25 mouse cellular contexts compared by ENCODE assay signal in the genomic region with DNA sequence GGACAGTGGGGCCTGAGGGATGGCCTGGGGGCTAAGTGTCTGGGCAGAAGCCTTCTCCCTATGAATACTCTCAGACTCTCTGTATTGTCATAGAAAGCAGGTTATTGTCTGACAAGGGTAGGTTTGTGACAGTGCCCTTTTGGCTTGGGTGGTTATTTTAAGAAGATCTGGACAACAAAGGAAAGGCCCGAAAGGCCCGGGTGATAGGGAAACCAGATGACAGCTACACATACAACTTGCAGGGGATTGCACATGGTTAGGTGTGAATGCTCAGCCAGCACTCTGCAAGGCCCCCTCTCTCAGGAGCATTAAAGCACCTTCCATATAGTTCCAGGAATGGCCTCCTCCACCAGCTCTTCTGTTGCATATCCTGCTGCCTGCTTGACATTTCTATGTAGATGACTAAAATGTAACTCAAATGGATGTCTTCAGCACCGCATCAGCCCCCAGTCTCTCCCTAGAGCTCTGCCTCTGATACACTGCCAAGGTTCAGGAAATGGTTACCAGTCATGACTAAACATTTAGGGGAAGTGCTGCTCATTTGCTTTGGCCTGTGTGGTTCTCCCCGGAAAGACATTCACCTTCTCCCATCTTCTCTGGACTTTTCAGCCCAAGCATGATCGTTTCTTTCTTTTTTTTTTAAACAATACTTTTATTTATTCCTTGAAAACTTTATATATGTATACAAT.
A peak's percentile ranks its signal among the peaks of the same experiment; 100 is the strongest.
DNase-seq lines count a peak whose midpoint lies in the region; ATAC-seq lines count a peak whose summit lies in the region.
"Had no signal": no experiment of that assay in that cellular context is flagged by ENCODE, and none has a peak within 500 bp of the region (broad histone marks: within the 10 kb centered on the region; RNA-seq: fewer than 3 reads in every experiment).

No protein-coding gene starts in this region.

- no peak overlapping the region for H3K27ac ChIP-seq in midbrain, embryonic 11.5 days (ENCODE audit: low read depth, low read length)
- no peak overlapping the region for H3K27ac ChIP-seq in midbrain, embryonic 15.5 days
- H3K27ac ChIP-seq: embryonic facial prominence, embryonic 13.5 days; forebrain, embryonic 12.5 days; heart, embryonic 10.5 days; heart, embryonic 15.5 days; hindbrain, embryonic 13.5 days; hindbrain, postnatal 0 days had no signal

- no peaks in the 10 kb centered on the region for H3K27me3 ChIP-seq in midbrain, embryonic 11.5 days (ENCODE audit: control insufficient read depth, insufficient read depth, low read length)
- no peaks in the 10 kb centered on the region for H3K27me3 ChIP-seq in midbrain, embryonic 15.5 days (replicated peaks)
- H3K27me3 ChIP-seq: embryonic facial prominence, embryonic 13.5 days; forebrain, embryonic 12.5 days; heart, embryonic 15.5 days; hindbrain, embryonic 13.5 days; Patski had no signal

- DNase-seq in midbrain, embryonic 11.5 days (ENCODE audit: low spot score, missing footprints), result peak; percentile 61
- no peak for DNase-seq in spleen, postnatal 14 days (ENCODE audit: low spot score in 2 of 2)
- DNase-seq in retina, embryonic 14.5 days (ENCODE audit: low spot score), result no peak
- DNase-seq in heart, adult 8-10 months (ENCODE audit: low spot score), result no peak
- DNase-seq: adrenal gland, adult 2 months; adrenal gland, postnatal 25 days; cerebellum, adult 11 months; cerebellum, adult 8-10 months; cerebellum, postnatal 14 days; forebrain, postnatal 0 days; gastrocnemius, postnatal 14 days; heart, postnatal 36 days; kidney, adult 2 months had no signal

- H3K4me3 ChIP-seq in midbrain, embryonic 11.5 days (ENCODE audit: low read depth, low read length), result no peak overlapping the region
- no peak overlapping the region for H3K4me3 ChIP-seq in midbrain, embryonic 15.5 days
- H3K4me3 ChIP-seq: embryonic facial prominence, embryonic 13.5 days; forebrain, embryonic 12.5 days; heart, embryonic 10.5 days; heart, embryonic 15.5 days; hindbrain, embryonic 13.5 days had no signal

- WGBS in midbrain, embryonic 11.5 days, result 91% methylated on average over 5 of the region's 5 CpGs
- WGBS in midbrain, embryonic 15.5 days, result 91% methylated on average over 5 of the region's 5 CpGs

- no peaks in the 10 kb centered on the region for H3K36me3 ChIP-seq in midbrain, embryonic 11.5 days (ENCODE audit: control insufficient read depth, insufficient read depth, low read length)
- H3K36me3 ChIP-seq in midbrain, embryonic 15.5 days (replicated peaks), result no peaks in the 10 kb centered on the region
- H3K36me3 ChIP-seq: embryonic facial prominence, embryonic 13.5 days; forebrain, embryonic 12.5 days; heart, embryonic 10.5 days; heart, embryonic 15.5 days; hindbrain, embryonic 13.5 days had no signal

- no peak for ATAC-seq in midbrain, embryonic 11.5 days (ENCODE audit: low FRiP score)
- no peak for ATAC-seq in midbrain, embryonic 15.5 days (replicated peaks)
- peak; percentile 86 for ATAC-seq in CD4-positive, CD25-positive, alpha-beta regulatory T cell, adult 4 months
- peak; percentile 71 for ATAC-seq in common myeloid progenitor, adult 5-6 weeks (replicated peaks; ENCODE audit: low read depth, poor library complexity, severe bottlenecking)
- peak; percentile 88 for ATAC-seq in inflammation-experienced regulatory T-cells, adult 6 months
- ATAC-seq: forebrain, postnatal 0 days; hindbrain, postnatal 0 days; intestine, embryonic 16.5 days; Patski had no signal

- no peak overlapping the region for H3K9ac ChIP-seq in midbrain, embryonic 11.5 days (ENCODE audit: low read length)
- H3K9ac ChIP-seq in midbrain, embryonic 15.5 days, result no peak overlapping the region
- H3K9ac ChIP-seq: embryonic facial prominence, embryonic 13.5 days; forebrain, embryonic 12.5 days; forebrain, postnatal 0 days; heart, embryonic 15.5 days; hindbrain, embryonic 13.5 days had no signal

- H3K4me2 ChIP-seq in midbrain, embryonic 11.5 days, result no peak overlapping the region
- no peak overlapping the region for H3K4me2 ChIP-seq in midbrain, embryonic 15.5 days
- H3K4me2 ChIP-seq: embryonic facial prominence, embryonic 13.5 days; forebrain, embryonic 12.5 days; heart, embryonic 15.5 days; hindbrain, embryonic 13.5 days had no signal

- H3K9me3 ChIP-seq in midbrain, embryonic 11.5 days (ENCODE audit: control insufficient read depth, low read length), result no peaks in the 10 kb centered on the region
- H3K9me3 ChIP-seq in midbrain, embryonic 15.5 days, result no peaks in the 10 kb centered on the region
- H3K9me3 ChIP-seq: embryonic facial prominence, embryonic 13.5 days; forebrain, embryonic 12.5 days; heart, embryonic 10.5 days; heart, embryonic 15.5 days; hindbrain, embryonic 13.5 days had no signal

- H3K4me1 ChIP-seq in midbrain, embryonic 11.5 days (ENCODE audit: control insufficient read depth, insufficient read depth, low read length), result no peaks in the 10 kb centered on the region
- H3K4me1 ChIP-seq in midbrain, embryonic 15.5 days, result no peaks in the 10 kb centered on the region
- H3K4me1 ChIP-seq: forebrain, embryonic 12.5 days; heart, embryonic 15.5 days; hindbrain, embryonic 13.5 days had no signal

Comparison
In these comparisons a context has a peak if more than half of its experiments do, and no peak if none do; other contexts are left out.
1. ATAC-seq: peak in CD4-positive, CD25-positive, alpha-beta regulatory T cell, adult 4 months (single experiment), common myeloid progenitor, adult 5-6 weeks (single experiment) and inflammation-experienced regulatory T-cells, adult 6 months (single experiment); none in midbrain, embryonic 11.5 days (single experiment) and midbrain, embryonic 15.5 days (single experiment).